Mouse (Mus musculus): Measurements from ENCODE around the gene Ctdspl.

DNA sequence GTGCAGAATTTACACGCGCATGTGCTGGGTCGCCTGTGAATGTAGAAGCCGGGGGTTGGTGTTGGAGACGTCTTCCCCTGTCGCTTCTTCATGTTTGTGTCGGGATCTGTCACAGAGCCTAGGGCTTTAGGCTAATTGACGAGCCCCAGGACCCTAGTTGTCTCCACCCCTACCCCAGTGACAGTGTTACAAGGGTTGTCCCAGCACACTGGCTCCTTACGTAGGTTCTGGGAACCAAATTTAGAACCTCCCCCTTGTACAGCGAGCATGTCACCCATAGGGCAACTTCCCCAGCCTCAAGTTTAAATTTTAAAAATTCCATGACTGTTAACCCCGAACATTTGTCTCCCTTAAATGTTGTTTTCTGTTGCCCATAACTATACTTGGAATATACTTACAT, 60.0 kb downstream of the Ctdspl start:
- TF ChIP-seq CTCF (IDR thresholded peaks at IDR 0.05; ENCODE audit: control insufficient read depth, insufficient read depth, insufficient replicate concordance, low read depth, low read length) (no peak), POLR2A (IDR thresholded peaks at IDR 0.05; ENCODE audit: control insufficient read depth, low read depth, low read length) (no peak)

All from testis, adult 2 months (tissue).